Mouse (Mus musculus): Measurements from ENCODE around the gene Ephx1. TPM values are rescaled to one million over a fixed set of nuclear protein-coding genes. Genes with fewer than 3 reads are reported as not detected.
"Not testable (repeated sequence)": the region's sequence is repeated elsewhere in the genome, so short reads cannot be mapped to it uniquely, and the experiment has no call there.

The Ephx1 gene
- total RNA-seq, 4 experiments from 2014 or later, result 14.5 to 20.7 (median 16.2) TPM

- DNase-seq (ENCODE audit: low spot score in 2 of 2), result peak; percentile 53 to 81
Measured at GRCm38 (mm10) chr1:181014731-181015500, 5.8 kb downstream of the Ephx1 start.

- DNase-seq (ENCODE audit: low spot score in 2 of 2), result no peak
Measured at GRCm38 (mm10) chr1:181013446-181013845, 7.3 kb downstream of the Ephx1 start.

GRCm38 (mm10) chr1:181012416-181012815, 8.3 kb downstream of the Ephx1 start:
- DNase-seq (ENCODE audit: low spot score in 2 of 2), result no peak

GRCm38 (mm10) chr1:181011601-181012000, 9.1 kb downstream of the Ephx1 start:
- DNase-seq (ENCODE audit: low spot score in 2 of 2), result no peak

GRCm38 (mm10) chr1:181010171-181010932, 10.4 kb downstream of the Ephx1 start:
- no peak for DNase-seq (ENCODE audit: low spot score in 2 of 2)

- peak; percentile 62 to 70 for DNase-seq (ENCODE audit: low spot score in 2 of 2)
Measured at GRCm38 (mm10) chr1:181009754-181010153, 10.9 kb downstream of the Ephx1 start.

- no peak for DNase-seq (ENCODE audit: low spot score in 2 of 2)
Measured at GRCm38 (mm10) chr1:181009011-181009590, 11.6 kb downstream of the Ephx1 start.

- DNase-seq (ENCODE audit: low spot score in 2 of 2), result no peak
Measured at GRCm38 (mm10) chr1:181008266-181008665, 12.4 kb downstream of the Ephx1 start.

GRCm38 (mm10) chr1:181007831-181008230, 12.9 kb downstream of the Ephx1 start:
- no peak for DNase-seq (ENCODE audit: low spot score in 2 of 2)

- no peak for DNase-seq (ENCODE audit: low spot score in 2 of 2)
Measured at GRCm38 (mm10) chr1:181005331-181005730, 15.4 kb downstream of the Ephx1 start.

GRCm38 (mm10) chr1:181003790-181004189, 16.9 kb downstream of the Ephx1 start:
- no peak for DNase-seq (ENCODE audit: low spot score in 2 of 2)

GRCm38 (mm10) chr1:181001621-181002020, 19.1 kb downstream of the Ephx1 start:
- no peak for DNase-seq (ENCODE audit: low spot score in 2 of 2)

GRCm38 (mm10) chr1:181001217-181001616, 19.5 kb downstream of the Ephx1 start:
- DNase-seq (ENCODE audit: low spot score in 2 of 2), result no peak

GRCm38 (mm10) chr1:181000501-181001092, 20.1 kb downstream of the Ephx1 start:
- no peak for DNase-seq (ENCODE audit: low spot score in 2 of 2)

GRCm38 (mm10) chr1:180992142-180992541, 28.6 kb downstream of the Ephx1 start:
- DNase-seq (ENCODE audit: low spot score in 2 of 2), result no peak

GRCm38 (mm10) chr1:180990671-180991070, 30.0 kb downstream of the Ephx1 start:
- no peak for DNase-seq (ENCODE audit: low spot score in 2 of 2)

GRCm38 (mm10) chr1:180987759-180988158, 32.9 kb downstream of the Ephx1 start:
- DNase-seq (ENCODE audit: low spot score in 2 of 2), result peak in 1 of 2 experiments; percentile 54

GRCm38 (mm10) chr1:180986701-180987100, 34.0 kb downstream of the Ephx1 start:
- no peak for DNase-seq (ENCODE audit: low spot score in 2 of 2)

GRCm38 (mm10) chr1:180981298-180982046, 39.2 kb downstream of the Ephx1 start:
- DNase-seq (ENCODE audit: low spot score in 2 of 2), result not testable (repeated sequence)

GRCm38 (mm10) chr1:180980464-180980863, 40.2 kb downstream of the Ephx1 start:
- no peak for DNase-seq (ENCODE audit: low spot score in 2 of 2)
